Mouse (Mus musculus) urinary bladder, adult 18-20 months (tissue): ENCODE measurements around the gene Dtnbp1.
A peak's percentile ranks its signal among the peaks of the same experiment; 100 is the strongest.

ENCODE experiments used
- DNase-seq, 2 experiments: peaks; one replicate each; pipeline ENCODE4 v3.0.0; 2022; ENCODE audit warnings: low spot score in 2 of 2, mixed read lengths in 2 of 2

The Dtnbp1 gene

DNA sequence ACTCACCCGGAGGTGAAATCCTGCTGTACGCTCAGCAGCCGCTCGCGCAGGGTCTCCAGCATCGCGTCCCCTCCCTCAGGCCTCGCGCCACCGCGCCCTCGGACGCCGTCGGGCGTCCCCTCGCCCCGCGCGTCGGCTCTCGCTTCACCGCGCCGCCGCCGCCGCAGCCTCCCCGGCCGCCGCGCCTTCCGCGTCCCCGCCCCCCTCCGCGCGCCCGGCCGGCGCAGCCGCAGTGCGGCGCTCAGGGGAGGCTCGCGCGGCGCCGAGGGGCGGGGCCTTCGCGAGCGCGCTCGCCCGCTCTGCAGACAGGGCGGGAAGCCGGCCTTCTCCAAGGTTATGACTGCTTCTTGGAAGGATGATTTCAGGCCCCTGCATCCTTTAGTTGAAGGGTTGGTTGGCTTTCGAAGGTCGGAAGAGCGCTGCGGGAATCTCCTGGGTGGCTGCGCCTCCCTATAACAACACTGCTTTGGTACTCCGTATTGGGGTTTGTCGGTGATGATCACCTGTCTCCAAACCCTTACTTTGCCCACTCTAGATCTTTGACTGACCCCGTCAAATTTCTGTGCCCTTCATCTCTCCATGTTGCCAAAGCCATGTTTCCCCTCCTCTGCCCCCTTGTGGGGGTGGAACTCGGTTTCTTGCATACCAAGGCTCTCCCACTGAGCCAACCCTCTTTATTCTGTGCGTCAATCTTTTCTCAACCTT is at the start of gene Dtnbp1:
TSS of gene Dtnbp1 (minus strand) at position 237 of the 705 bp plus-strand sequence.
- DNase-seq = peak; percentile 39 to 57

DNA sequence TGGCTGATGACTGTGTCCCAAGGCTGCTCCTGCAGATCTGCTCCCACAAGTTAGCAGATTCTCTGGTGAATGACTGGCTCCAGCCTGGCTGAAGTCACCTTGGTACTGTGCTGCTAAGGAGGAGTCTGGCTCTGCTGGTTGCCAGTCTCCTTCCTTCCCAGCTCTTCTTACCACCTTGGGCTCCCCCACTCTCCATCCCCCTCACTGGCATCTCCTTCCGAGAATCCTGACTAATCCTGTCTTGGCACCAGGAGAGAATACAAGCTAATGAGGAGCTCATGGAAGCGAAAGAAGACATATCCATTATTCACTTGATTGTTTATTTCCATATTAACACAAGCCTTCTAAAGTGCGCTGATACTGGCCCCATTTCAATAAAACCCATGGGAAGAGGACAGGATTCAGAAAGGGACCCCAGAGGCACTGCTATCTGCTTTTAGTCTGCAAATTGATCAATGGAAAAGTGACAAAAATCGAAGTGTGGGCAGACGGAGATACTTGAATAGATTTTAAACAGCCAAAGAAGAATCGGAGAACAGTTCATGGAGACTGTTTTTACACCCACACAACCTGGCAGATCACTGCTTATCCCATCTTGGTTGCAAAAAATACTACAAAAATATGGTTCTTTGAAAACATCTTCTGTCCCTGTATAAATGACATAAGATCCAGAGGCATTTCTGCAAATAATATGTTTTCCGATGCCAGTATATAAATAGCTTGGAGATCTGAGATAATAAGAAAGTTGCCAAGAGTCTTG is 47.5 kb upstream of the Dtnbp1 start:
- no peak for DNase-seq

DNA sequence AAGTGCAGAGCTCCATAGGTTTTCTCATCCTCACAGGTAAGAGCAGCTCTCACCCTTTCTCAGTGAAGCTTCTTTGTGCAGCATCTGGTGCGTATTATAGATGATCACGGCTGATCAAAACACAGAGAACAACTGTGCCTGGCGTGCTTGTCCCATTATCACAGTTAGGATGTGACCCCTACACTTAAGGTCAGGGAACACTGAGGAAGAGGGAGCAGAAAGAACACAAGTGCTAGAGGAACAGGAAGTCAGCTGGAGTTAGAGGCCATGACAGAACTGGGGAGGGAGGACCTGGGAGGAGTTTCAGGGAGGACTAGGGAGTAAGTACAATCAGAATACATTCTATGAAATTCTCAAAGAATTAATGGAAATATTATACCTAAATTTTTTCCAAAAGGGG is 41.5 kb upstream of the Dtnbp1 start:
- DNase-seq = no peak

DNA sequence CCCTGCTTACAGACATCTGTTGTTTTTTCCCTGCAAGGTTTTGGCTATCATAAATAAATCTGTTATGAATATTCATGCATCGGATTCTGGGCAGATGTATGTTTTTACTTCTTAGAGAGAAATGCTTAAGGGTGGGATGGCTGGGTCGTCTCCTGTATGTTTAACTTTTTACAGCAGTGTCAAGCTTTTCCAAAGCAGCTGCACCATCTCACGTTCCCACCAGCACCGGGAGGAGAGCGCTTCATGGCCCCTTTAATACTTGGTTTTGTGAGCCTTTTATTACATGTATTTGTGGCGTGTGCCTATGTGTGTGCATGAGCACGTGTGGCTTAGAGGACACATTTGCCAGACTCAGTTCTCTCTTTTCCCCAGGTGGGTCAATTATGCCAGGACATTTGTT is 38.8 kb upstream of the Dtnbp1 start:
- DNase-seq = no peak

DNA sequence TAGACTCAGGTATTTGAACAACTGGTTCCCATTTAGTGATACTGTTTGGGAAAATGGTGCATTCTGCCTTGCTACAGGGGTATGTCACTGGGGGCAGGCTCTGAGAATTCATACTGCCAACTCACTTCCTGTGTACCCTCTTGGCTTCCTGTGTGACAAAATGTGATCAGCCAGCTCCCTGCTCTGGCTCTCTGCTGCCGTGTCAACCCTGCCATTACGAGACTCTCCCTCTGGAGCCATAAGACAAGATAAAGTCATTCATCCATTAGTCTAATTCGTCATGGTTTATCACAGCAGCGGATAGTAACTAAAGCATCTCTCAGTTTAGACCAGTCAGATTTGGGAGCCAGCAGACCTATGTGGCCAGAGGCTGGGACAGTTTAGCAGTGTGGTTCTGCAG is 38.2 kb upstream of the Dtnbp1 start:
- DNase-seq = no peak

DNA sequence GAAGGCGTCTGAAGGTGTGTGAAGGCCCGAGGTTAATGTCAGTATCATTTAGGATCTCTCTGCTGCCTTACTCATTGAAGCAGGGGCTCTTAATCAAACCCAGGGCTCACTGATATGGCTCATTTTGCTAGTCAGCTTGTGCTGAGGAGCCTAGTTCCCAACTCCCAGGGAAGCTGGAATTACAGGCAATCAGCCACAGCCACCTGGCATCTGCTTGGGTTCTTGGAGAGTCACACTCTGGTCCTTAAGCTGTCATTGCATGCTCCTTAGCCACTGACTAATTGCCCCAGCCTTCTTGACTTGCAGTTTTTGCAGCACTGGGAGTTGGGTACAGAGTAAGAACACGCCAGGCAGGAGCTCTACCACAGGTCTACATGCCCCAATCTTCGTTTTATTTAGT is 34.5 kb upstream of the Dtnbp1 start:
- no peak for DNase-seq

DNA sequence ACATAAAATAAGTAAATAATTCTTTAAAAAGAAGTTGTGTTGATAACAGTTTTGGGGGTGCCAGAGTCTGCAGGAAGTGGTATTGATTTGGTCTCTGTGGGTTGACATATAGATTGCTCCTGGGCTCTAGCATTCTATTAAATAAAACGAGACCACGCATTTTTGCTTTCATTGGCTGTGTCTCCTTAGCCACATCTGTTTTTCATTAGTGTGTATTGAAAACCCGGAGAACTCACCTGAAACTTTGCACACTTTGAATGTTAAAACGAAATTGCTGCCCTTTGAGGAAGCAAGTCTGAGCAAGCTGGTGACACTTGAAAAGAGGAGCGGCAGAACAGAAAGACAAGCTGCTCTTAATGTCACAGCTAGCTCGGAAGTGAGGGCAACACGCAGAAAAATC is 32.8 kb upstream of the Dtnbp1 start:
- no peak for DNase-seq

DNA sequence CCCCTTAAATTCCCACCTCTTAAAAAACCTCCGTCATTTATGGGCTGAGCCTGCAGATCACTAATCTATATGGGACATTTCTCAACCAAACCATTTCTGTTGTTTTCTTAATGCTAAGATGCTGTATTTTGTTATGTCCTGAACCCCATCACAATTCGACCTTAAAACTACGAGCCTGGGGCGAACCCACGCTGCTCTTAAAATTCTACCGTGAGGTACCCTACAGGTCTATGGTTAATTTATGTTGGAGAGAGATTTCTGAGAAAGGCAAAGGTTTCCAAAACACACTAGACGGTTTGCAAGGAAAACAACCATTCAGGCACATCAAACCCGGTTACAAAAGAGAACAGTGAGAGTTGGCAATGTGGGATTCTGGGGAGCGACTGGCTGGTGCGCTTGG is 31.4 kb upstream of the Dtnbp1 start:
- no peak for DNase-seq

DNA sequence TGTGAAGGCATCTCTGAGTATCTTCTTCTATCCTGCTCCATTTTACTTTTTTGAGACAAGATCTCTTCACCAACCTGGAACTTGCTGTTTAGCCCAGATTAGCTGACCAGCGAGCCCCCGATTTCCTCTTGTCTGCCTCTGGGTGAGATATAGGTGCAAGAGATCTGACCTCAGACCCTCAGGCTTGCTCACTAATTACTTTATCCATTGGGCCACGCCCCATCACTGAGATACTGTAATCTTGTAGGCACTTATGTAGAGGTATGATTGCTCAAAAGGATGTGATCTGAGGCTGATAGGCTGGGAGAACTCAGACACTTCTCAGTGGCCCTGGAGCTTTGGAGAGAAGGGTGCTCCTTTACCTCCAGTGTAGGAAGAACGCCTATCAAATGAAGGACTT is 30.5 kb upstream of the Dtnbp1 start:
- DNase-seq = no peak

DNA sequence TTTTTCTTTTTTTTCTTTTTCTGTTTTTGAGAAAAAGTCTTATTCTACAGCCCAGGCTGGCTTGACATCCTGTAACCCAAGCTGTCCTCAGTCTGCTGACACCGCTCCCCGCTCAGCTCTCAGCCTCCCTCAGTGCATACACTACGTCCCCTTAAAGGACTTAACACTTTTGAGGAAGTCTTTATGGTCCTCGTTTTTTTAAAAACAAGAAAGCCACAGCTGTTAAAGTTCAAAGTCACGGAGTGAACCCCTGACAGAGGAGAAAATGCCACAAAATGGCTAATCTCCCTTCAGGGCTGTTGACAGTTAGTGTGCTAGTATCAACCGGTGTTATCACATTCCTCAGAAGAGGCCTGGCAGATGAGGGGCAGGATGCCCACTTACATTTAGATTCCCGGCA is 29.8 kb upstream of the Dtnbp1 start:
- no peak for DNase-seq

DNA sequence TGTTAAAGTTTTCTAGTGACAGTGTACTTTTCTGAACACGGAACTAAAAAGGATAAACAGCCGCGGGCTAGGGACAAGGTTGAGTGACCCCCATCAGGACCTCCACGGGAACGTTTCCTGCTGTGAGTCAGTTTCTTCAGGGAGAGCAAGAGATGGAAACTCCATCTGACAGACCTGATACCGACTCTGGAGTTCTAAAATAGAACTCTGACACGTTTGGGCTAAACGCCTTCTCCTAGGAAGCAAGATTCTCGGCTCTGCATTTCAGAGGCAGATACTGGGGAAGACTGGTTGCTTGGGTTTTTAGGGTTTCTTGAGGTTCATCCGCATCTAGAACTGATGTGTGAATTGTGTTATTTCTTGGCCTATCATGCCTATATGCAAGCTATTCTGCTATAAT is 29.4 kb upstream of the Dtnbp1 start:
- no peak for DNase-seq

DNA sequence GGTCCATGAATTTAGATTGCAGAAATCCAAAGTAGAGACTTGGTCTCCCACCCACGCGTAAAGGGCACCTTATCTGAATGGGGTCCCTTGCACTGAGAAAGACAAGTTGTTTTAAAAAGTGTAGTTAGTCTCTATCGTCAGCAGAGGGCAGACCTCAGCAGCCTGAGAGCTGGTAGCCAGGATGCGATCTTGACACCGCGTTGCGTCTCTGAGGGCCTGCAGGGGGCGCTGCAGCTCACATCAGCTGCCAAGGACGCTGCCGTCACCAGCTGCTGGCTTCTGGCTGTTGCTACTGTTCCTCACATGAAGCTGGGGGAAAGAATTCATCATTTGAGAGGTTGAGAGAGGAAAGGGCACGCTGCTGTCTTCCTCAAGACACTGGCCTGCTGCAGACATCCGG is 28.9 kb upstream of the Dtnbp1 start:
- DNase-seq = peak; percentile 78 to 79

DNA sequence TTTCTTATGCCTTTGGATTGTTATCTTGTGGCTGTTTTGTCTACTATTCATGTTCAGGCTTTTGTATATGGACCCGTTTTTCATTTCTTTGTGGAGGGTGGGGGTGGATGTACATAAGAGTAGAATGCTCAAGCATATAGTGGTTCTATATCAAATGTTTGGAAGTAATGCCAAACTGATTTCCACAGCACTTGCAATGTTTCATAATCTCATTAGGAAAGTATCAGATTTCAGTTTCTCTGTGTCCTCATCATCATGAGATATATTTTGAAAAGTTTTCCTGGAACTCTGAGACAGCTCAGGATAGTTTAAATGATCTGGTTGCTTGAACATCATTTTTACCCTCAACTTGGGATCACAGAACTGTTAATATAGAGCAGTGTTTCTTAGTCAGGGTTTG is 27.8 kb upstream of the Dtnbp1 start:
- no peak for DNase-seq

DNA sequence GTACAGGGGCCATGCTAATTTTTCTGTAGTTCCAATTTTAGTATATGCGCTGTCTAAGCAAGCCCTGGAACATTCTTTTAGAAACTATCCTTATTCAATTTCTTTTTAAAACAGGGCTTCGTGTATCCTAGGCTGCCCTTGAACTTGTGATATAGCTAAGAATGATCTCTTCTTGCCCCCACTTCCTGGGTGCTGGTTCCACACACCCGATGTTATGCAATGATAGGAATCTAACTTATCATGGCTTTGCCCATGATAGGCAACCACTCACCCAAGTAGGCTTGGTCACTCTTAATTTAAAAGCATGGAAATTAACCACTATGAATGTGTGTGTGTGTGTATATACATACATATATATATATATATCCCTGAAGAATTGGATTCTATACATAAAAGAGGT is 24.3 kb upstream of the Dtnbp1 start:
- no peak for DNase-seq

DNA sequence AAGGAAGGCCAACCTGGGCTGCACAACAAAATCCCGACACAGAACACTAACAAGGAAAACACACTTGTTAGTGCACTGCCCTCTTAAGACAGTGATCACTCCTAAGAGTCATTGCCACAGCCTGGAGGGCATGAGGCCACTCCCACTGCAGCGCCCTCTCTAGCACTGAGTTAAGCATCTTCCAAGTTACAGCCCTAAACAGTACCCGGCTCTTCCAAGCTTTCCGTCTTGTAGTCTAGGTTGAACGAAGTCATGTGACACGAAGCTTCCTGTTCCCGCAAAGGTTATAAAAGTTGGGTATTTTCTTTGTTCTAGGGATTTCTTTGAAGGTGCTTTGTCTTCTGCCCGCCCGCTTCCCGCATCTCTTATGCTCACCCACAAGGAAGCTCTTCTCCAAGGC is 22.9 kb upstream of the Dtnbp1 start:
- no peak for DNase-seq

DNA sequence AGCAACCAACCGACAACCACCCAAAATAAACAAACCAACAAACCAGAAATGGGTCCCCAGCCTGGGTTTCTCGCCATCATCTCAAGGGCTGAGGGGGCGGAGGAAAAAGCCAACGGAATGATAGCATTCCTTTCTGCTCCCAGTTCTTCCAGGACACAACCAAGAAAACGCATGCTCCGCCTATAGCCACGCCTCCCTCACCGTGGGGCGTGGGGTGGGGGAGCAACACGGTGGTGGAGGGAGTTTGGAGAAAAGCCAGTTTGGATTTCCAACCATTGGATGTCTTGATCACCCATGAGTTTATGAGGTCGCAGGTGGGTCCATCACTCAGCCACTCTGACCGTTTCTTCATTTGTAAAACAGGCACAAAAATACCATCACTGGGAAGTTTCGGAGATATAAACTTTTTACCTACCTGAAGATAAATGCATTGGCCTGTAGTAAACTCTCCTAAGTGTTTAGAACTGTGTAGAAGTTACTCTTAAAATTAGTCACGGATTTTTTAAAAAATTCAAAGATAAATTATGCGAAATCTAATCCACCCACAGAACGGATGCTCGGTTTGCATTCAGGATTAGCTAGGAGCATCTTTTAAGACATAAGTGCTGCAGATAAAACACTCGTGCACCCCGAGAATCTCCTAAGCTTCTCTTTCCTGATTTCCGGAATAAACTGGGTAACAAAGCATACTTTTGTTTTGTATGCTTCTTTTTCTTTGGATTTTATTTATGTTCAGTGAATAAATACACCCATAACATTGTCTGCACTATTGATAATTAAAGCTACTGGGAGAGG is 21.6 kb upstream of the Dtnbp1 start:
- DNase-seq = no peak

DNA sequence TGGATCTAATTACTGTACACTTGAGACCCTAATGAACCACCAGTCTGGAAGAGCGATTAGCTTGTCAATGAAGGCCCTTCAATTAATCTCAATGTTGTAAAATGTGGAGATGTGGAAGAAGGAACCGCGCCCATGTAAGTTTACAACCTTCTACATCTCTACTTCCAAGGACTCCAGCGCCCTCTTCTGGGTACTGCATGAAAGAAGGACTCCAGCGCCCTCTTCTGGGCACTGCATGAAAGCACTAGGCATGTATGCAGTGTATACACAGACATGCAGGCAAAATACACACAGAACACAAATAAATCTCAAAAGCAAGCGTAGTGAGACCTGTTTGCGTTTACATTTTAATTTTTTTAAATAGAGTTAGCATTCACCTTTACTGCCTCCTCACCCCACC is 6.2 kb upstream of the Dtnbp1 start:
- no peak for DNase-seq

DNA sequence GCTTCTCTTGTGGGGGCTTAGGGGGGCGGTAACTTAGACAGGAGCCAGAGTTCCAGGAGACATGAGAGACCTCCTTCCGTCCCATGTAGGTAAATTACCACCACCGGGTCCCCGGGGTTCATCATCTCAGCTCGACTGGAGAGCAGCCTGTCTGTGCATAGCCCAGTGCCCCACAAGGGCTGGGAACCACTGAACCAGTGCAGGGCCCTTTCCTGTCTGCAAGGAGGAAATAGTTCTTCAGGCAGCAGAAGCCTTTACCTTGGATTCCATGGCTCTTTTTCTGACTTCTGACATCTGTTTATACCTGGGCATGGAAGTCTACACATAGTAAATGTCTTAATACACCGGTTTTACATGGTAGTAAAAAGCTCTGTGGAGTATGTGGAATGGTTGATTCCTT is 5.8 kb upstream of the Dtnbp1 start:
- DNase-seq = no peak

DNA sequence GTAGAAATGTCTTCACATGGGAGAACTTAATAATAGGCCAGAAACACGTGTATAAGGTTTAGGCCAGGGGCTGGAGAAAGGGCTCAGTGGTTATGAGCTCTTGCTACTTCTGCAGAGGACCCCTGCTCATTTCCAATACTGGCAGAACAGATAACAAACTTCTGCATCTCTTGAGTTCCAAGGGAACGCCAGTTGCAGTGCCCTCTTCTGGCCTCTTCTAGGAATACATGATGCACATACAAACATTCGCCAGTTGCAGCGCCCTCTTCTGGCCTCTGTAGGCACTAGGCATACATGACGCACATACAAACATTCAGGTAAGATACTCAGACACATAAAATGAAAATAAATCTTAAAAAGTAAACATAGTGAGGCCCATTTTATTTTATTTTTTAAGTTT is 4.5 kb upstream of the Dtnbp1 start:
- no peak for DNase-seq

DNA sequence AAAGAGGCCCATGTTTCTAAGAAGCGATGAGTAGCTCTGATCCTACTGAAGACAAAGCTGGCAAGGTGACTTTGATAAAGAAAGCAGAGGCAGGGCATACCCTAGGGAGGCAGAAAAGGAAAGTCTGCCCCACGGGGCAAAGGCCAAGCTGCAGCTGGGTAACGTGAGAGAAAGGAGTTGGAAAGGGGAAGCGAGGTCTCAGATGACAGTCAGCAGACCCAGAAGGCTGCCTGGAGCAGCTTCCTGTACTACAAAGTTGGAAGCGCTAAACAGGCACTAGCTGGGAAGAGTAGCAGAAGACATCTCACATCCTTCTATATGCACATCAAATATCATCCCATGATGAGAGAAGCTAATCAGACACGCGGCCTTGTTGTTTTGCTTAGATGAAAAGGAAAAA is 3.9 kb upstream of the Dtnbp1 start:
- no peak for DNase-seq

DNA sequence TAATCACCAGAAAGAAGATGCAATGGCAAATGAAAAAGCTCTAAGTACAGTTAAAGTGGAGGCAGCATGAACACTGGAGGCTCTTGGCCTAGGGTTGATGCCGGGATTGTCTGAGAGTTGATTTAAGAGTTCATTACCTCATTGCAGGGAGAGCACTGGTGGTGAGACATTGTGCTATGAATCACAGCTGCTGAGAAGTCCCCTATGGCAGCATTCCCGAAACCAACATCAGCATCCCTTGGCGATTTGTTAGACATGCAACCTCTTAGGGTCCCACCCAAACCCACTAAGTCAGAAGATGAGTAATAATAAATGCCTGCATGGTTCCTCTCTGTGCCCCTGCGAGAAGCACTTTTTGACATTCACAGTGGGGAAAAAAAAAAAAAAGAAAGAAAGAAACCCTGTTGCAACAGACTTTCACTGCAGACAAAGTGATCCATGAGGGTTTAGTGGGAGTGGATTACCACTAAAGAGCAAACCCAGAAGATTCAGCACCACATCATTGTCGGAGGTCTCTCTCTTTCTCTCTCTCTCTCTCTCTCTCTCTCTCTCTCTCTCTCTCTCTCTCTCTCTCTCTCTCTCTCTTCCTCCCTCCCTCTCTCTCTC is 3.1 kb upstream of the Dtnbp1 start:
- no peak for DNase-seq

DNA sequence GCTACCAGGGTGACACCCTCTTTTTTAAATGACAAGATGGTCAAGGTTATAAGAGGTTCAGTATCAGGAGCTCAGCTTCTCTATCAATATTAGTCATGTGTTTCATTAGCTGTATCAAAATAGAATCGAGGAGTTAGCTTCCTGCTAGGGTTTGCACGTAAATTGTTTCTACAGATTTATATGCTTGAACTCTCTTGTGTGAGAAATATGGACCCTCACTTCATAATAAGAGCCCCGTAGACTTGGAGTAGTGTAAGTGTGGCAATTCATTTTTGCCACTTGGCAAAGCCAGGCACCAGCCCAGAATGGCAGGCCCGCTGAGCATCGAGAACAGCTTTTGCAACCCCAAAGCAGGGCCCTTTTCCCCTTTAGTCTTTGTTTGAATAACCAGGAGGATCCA is 1.1 kb upstream of the Dtnbp1 start:
- no peak for DNase-seq
